Mouse (Mus musculus) forebrain, embryonic 13.5 days (tissue): ENCODE data around the gene Cdca4. TPM values are rescaled to one million over a fixed set of nuclear protein-coding genes. Genes with fewer than 3 reads are reported as not detected.

Experiments used
- ATAC-seq: fragments of 200-750 bp; cut with Nextera tagmentation; 2 replicates; pipeline ENCODE4 v1.8.0; 2017
- H3K27ac ChIP-seq: fragments of 300-500 bp; sonication (generic); 2 replicates; pipeline ENCODE4 v1.5.1; 2015; ENCODE audit warnings: inconsistent platforms, mild to moderate bottlenecking, moderate library complexity
- H3K27me3 ChIP-seq: fragments of 300-500 bp; sonication (generic); 2 replicates; pipeline ENCODE4 v1.6.1; 2015; ENCODE audit warnings: mild to moderate bottlenecking, inconsistent platforms
- H3K36me3 ChIP-seq: fragments of 300-500 bp; sonication (generic); 2 replicates; pipeline ENCODE4 v1.6.1; 2015; ENCODE audit warnings: mild to moderate bottlenecking, inconsistent platforms; ENCODE audit not compliant: poor library complexity, severe bottlenecking
- H3K4me1 ChIP-seq: fragments of 300-500 bp; sonication (generic); 2 replicates; pipeline ENCODE4 v1.6.1; 2015; ENCODE audit warnings: inconsistent platforms
- H3K4me2 ChIP-seq: fragments of 300-500 bp; sonication (generic); 2 replicates; pipeline ENCODE4 v1.6.1; 2015; ENCODE audit warnings: inconsistent platforms, mild to moderate bottlenecking, moderate library complexity
- H3K4me3 ChIP-seq: fragments of 300-500 bp; sonication (generic); 2 replicates; pipeline ENCODE4 v1.5.1; 2015; ENCODE audit warnings: mild to moderate bottlenecking, inconsistent platforms
- H3K9ac ChIP-seq: fragments of 300-500 bp; sonication (generic); 2 replicates; pipeline ENCODE4 v1.6.1; 2015; ENCODE audit warnings: mild to moderate bottlenecking, inconsistent platforms
- H3K9me3 ChIP-seq: fragments of 300-500 bp; sonication (generic); replicated peaks from 2 replicates; pipeline ENCODE4 v1.6.1; 2016; ENCODE audit warnings: inconsistent platforms
- WGBS: fragments of 180-500 bp; shearing (Covaris S2); methylation state at CpG from one replicate; pipeline ENCODE4 v1.1.7; 2015; 5-methylcytosine and 5-hydroxymethylcytosine counted together
- polyA plus RNA-seq: library from polyadenylated mRNA; unstranded; fragments of >200 nt; fragmentation: Nextera tagmentation; extraction: Ambion mirVana; gene quantifications from 2 replicates; pipeline ENCODE4 v1.2.1, GENCODE M21; 2015

Gene Cdca4
- polyA plus RNA-seq, 1 experiment from 2014 or later: 123 TPM

DNA sequence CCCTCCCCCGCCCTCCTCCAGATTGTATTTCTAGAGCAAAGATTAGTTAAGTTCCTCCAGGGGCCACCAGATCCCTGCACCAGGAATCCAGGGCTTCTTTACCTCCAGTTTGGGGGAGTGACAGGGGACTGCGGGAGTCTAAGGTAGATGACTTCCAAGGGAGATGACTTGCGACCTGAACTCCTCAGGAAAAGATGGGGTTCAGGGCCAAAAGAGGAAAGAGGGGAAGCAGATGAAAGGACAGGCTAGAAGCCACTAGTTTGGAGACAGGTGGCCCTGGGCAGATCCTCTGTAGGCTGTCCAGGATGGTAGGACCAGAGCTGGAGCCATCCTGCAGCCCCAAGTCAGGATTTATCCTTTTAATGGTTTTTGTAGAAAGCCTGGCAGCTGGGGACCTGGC lies 26.3 kb downstream of the Cdca4 start:
- H3K4me2 ChIP-seq: peak overlapping the region; percentile 97
- no peaks in the 10 kb centered on the region for H3K36me3 ChIP-seq
- peaks cover 18% of the 10 kb centered on the region for H3K4me1 ChIP-seq
- H3K27ac ChIP-seq: no peak overlapping the region
- no peaks in the 10 kb centered on the region for H3K9me3 ChIP-seq
- WGBS: 11% methylated on average over 3 of the region's 3 CpGs
- H3K4me3 ChIP-seq: no peak overlapping the region
- no peak overlapping the region for H3K9ac ChIP-seq
- no peak for ATAC-seq
- H3K27me3 ChIP-seq: peaks cover 42% of the 10 kb centered on the region

DNA sequence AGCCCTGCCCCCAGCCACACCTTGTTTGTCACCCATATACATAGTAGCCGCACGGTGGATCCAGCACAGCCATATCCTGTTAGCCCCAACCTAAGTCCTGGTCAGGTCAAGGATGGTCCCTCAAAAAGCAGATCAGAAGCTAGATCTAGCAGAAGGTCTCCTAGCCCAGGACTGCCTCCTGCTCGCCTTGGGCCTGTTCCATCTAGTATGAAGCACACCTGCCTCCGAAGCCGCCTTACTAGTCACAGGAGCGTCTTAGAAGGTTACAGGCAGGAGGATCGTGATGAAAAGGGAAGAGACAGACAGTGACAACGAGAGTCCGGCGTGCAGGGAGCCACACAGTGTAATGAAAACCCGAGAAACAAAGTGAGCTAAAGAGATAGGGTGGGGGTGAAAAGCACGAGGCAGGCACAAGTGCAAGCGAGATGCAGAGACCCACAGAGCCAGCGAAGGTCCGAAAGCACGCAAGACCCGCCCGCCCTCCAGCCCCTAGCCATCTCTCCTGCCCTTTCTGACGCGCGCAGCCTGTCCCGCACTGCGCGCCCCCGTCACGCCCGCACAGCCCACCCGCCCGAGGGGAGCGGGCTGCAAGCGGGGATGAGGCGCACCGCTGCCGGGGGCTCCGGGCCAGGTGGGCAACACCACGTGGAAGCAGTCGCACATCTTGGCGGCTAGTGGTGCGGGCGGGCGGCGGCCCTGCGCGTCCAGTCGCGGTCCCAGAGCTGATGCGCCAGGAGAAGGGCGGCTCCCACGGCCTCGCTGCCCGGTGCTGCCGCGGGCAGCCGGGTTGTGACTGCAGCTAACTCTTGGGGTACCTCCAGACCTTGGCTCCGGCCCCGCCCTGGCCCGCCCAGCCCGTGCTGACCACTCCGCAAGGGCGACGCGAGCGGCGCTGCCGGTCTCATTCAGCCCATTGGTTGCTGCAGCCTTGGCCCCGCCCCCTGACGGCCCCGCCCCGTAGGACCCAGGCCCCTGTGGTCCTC lies 27.1 kb downstream of the Cdca4 start, which contains the start of gene Ahnak2:
Ahnak2 (minus strand) TSS at position 794 of the 983 bp plus-strand sequence.
- no peaks in the 10 kb centered on the region for H3K36me3 ChIP-seq
- no peaks in the 10 kb centered on the region for H3K9me3 ChIP-seq
- peaks cover 18% of the 10 kb centered on the region for H3K4me1 ChIP-seq
- ATAC-seq: peak; percentile 36; the same call in 1 of the 2 replicates
- H3K27me3 ChIP-seq: peaks cover 42% of the 10 kb centered on the region
- H3K9ac ChIP-seq: peak within 1 kb of the TSS; percentile 72
- H3K4me2 ChIP-seq: peak within 1 kb of the TSS; percentile 97
- peak within 1 kb of the TSS; percentile 56 for H3K4me3 ChIP-seq
- 5% methylated on average over 53 of the region's 69 CpGs for WGBS
- H3K27ac ChIP-seq: no peak within 1 kb of the TSS

DNA sequence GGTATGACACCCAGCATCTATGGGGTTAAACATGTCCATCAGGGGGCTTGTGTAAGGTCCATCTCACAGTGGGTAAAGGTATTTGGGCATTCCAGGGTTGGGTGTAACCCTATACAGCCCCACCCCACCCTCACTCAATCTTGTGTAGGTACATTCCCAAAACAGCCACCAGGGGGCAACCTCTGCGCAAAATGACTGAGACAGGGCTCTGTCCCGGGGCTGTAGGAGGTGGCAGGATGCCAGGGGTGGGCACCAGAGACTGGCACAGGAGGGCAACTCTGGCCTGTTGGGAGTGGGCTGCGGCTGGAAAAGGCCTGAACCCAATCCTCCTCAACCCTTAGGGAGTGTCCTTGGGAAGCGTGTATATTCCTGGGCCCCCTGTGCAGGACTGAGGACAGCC lies 28.7 kb downstream of the Cdca4 start:
- Histone ChIP-seq H3K4me2 (no peak overlapping the region), H3K27ac (no peak overlapping the region), H3K9me3 (no peaks in the 10 kb centered on the region), H3K4me3 (no peak overlapping the region), H3K27me3 (peaks cover 39% of the 10 kb centered on the region), H3K4me1 (peaks cover 18% of the 10 kb centered on the region), H3K36me3 (no peaks in the 10 kb centered on the region), H3K9ac (no peak overlapping the region)
- 13% methylated on average over 4 of the region's 4 CpGs for WGBS
- ATAC-seq: peak; percentile 61

DNA sequence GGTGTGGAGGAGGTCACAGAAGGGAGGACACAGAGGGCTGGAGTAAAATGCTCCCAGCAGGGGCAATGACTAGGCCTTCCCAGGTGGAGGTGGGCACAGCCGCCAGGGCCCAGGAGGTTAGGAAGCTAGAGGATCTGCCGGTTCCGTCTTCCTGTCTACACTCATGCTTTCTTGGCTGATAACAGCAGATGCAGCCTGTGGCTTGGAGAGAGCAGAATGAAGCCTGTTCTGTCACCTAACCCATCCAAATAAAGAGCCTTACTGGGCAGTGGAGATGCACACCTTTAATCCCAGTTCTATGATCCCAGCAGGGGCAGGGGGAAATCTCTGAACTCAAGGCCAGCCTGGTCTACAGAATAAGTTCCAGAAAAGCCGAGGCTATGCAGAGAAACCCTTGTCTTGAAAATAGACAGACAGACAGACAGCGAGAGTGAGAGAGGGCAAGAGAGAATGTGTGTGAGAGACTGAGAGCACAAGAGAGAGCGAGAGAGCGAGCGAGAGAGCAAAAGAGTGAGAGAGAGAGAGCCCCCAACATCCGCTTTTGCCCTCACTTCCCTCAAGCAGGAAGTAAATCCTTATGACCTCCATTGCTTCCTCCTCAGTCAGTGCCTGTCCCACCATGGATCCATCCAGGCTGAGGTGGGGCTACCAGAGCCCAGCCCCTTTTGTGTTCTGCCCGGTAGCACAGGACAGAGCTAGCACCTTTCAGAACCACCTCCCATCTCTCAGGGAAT lies 29.8 kb downstream of the Cdca4 start:
- no peak for ATAC-seq

DNA sequence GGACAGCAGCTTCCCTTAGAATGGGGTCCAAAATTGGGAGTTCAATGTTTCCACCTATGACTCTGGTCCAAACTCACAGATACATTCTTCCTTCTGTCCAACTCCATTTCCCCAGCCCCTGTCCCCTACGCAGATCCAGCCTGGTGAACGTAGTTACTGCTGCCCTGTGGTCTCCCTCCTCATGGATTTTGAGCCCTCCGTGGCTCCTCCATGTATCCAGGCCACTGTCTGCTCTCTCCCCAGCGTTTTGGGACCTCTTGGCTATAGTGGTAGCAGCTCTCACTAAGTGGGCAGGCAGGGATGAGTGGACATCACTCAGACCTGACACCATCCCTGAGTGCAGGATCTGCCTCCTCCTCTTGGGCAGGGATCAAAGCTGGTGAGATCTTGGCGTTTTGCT lies 30.5 kb downstream of the Cdca4 start:
- Histone ChIP-seq H3K9ac (no peak overlapping the region), H3K36me3 (no peaks in the 10 kb centered on the region), H3K4me3 (no peak overlapping the region), H3K4me1 (peaks cover 17% of the 10 kb centered on the region), H3K27ac (no peak overlapping the region), H3K9me3 (no peaks in the 10 kb centered on the region), H3K4me2 (no peak overlapping the region), H3K27me3 (peaks cover 39% of the 10 kb centered on the region)
- ATAC-seq: no peak
- WGBS: 78% methylated on average over 5 of the region's 5 CpGs

More for the DNA sequence above, 29.8 kb downstream of the Cdca4 start:
- no peak overlapping the region for H3K4me3 ChIP-seq
- H3K4me2 ChIP-seq: no peak overlapping the region
- no peaks in the 10 kb centered on the region for H3K36me3 ChIP-seq
- H3K9ac ChIP-seq: no peak overlapping the region
- WGBS: 81% methylated on average over 10 of the region's 10 CpGs
- no peaks in the 10 kb centered on the region for H3K9me3 ChIP-seq
- peaks cover 39% of the 10 kb centered on the region for H3K27me3 ChIP-seq
- no peak overlapping the region for H3K27ac ChIP-seq
- peaks cover 18% of the 10 kb centered on the region for H3K4me1 ChIP-seq

DNA sequence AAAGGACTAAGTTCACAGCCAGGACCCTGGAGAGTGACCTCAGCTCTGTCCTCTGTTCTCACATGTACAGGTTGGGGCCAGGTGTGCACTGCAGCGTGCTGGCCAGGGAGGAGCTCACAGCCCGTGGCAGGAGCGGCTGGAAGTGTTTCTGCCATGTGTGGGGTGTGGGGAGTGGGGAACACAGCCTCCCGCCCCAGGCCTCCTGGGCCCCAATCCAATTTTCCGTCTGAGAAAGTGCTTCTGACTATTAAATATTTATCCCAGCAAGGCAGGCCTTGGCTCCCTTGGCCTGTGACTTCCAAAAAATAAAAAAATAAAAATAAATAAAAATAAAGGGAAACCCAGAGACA lies 30.9 kb downstream of the Cdca4 start:
- Histone ChIP-seq H3K27me3 (peaks cover 38% of the 10 kb centered on the region), H3K4me3 (no peak overlapping the region), H3K9me3 (no peaks in the 10 kb centered on the region), H3K9ac (no peak overlapping the region), H3K36me3 (no peaks in the 10 kb centered on the region), H3K27ac (no peak overlapping the region), H3K4me2 (no peak overlapping the region), H3K4me1 (peaks cover 17% of the 10 kb centered on the region)
- 46% methylated on average over 5 of the region's 5 CpGs for WGBS
- no peak for ATAC-seq

DNA sequence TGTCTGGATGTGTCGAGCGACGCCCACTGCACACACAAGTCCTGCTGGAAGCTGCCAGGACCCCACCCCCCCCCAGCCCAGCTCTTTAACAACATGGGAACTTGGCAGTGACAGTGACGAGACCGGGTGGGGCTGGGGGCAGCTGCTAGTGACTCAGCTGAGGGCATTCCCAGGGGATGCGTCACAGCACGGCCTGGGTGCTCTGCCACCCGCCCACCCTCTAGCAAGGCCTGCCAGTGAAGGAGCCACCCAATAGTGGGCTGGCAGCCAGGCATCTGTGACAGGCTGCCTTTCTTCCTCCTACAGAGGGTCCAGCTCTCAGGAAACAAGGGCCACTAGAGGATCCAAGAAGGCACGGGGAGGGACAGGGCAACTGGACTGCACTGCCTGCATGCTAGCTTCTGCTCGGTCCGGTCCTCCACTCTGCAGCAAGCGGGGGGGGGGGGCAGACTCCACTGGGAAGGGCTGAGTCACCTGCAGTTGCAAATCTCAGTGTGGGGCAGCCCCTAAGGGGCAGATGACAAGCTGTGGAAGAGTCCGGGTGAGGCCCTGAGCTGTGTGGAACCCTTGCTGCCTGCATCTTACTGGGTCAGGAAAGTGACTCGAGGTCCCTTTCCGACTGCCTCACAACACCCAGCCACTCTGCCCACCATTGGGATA lies 31.4 kb downstream of the Cdca4 start:
- Histone ChIP-seq H3K4me1 (peaks cover 15% of the 10 kb centered on the region), H3K36me3 (no peaks in the 10 kb centered on the region), H3K27ac (no peak overlapping the region), H3K4me2 (no peak overlapping the region), H3K9me3 (no peaks in the 10 kb centered on the region), H3K27me3 (peaks cover 33% of the 10 kb centered on the region), H3K4me3 (no peak overlapping the region), H3K9ac (no peak overlapping the region)
- 65% methylated on average over 15 of the region's 15 CpGs for WGBS
- no peak; the same call in 1 of the 2 replicates for ATAC-seq

DNA sequence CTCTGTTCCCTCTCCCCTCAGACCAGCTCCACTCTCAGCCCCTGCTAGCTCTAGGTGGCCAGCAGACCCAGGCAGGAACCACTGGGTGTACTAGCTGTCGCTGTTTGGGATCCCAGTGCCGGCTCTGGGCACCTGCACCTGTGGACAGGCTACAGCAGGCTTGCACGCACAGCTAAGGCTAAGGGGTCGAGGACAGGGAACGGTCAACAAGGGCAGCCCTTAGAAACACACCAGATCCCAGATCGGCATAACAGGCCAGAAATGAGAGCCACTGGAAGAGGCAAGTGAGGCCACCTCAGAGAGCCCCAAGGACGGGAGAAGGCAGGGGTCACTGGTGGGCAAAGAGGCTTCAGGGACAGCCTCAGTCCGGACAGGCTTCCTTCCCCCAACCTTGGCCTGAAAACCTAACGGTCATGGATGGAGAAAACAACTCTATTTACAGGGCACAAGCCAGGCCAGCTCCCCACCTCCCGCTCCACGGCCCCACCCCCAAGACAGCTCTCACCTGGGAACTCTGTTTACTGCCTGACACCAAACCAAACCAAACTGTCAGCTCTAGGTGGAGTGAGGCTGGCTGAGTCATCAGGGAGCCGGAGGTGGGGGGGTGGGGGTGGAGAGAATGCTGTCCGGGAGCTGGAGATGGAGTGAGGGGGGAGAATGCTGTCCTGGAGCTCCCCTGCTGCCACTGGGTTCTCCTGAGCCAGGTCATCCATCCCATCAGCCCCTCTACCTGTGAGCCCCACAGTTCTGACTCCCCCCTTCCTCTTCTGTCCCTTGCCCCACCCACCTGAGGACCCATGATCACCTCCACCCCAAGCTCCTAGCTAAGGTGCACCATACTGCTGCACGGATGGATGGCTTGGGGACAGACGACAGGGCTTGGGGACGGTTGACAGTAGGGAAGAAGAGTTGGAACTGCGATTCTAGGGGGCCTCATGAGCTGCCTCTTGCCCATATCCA lies 32.4 kb downstream of the Cdca4 start:
- no peak overlapping the region for H3K4me3 ChIP-seq
- no peak overlapping the region for H3K27ac ChIP-seq
- no peak overlapping the region for H3K9ac ChIP-seq
- 63% methylated on average over 17 of the region's 17 CpGs for WGBS
- no peaks in the 10 kb centered on the region for H3K9me3 ChIP-seq
- H3K36me3 ChIP-seq: no peaks in the 10 kb centered on the region
- no peak overlapping the region for H3K4me2 ChIP-seq
- peaks cover 8% of the 10 kb centered on the region for H3K4me1 ChIP-seq
- no peak for ATAC-seq
- peaks cover 25% of the 10 kb centered on the region for H3K27me3 ChIP-seq

DNA sequence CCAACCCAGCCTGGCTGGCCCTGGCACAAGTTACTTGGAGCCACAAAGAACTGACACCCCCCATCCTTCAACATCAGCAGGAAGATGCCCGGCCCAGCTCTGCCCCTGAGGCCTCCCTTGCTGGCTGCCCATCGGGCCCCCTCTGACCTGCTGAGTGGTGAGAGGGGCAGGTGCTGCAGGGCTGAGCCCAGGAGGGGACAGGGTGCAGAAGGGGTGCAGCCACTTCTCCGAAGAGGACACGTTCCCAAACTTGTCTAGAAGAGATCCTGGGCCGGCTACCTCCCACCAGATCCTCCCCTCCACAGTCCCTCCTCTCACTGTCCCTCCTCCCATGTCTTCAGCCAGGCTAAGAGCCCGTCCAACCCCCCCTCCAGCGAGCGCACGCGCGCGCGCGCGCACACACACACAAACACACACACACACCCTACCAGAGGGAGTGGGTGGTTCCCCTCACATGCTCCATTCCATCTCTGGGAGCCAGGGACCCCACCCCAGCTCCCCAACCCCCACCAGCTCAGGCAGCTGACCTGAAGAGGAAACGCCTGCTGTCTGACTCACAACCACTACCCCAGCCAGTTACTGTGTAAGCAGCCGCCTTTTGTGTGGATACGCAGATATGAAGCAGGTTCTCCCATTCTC lies 33.6 kb downstream of the Cdca4 start:
- ATAC-seq: no peak
- H3K36me3 ChIP-seq: no peaks in the 10 kb centered on the region
- no peak overlapping the region for H3K27ac ChIP-seq
- no peak overlapping the region for H3K4me3 ChIP-seq
- H3K4me2 ChIP-seq: no peak overlapping the region
- peaks cover 5% of the 10 kb centered on the region; the same call in 1 of the 2 replicates for H3K4me1 ChIP-seq
- no peak overlapping the region for H3K9ac ChIP-seq
- peaks cover 12% of the 10 kb centered on the region for H3K27me3 ChIP-seq
- WGBS: 75% methylated on average over 18 of the region's 18 CpGs
- no peaks in the 10 kb centered on the region for H3K9me3 ChIP-seq

DNA sequence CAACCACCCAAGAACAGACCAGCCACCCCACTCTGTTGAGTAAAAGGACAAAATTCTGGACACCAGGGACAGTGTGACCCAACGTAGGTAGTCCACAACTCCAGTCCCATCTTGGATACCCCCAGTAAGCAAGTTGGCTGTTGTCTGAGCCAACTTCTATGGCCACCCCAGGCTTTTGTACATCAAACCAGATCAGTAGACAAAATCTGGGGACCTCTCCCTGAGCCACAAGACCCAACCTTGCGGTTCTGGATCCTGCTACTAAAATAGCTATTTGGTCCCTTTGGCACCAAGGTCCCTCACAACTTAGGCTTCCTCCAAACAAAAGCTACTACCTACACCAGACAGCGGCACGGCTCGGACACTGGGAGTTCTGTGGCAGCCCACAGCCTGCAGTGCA lies 34.2 kb downstream of the Cdca4 start:
- Histone ChIP-seq H3K36me3 (no peaks in the 10 kb centered on the region), H3K9me3 (no peaks in the 10 kb centered on the region), H3K4me3 (no peak overlapping the region), H3K27ac (no peak overlapping the region), H3K4me2 (no peak overlapping the region), H3K9ac (no peak overlapping the region), H3K27me3 (peaks cover 9% of the 10 kb centered on the region; the same call in 1 of the 2 replicates), H3K4me1 (peaks cover 5% of the 10 kb centered on the region; the same call in 1 of the 2 replicates)
- no peak for ATAC-seq
- WGBS: 89% methylated on average over 5 of the region's 5 CpGs
